Mouse (Mus musculus) CH12.LX (cell line): ENCODE measurements around the gene Gm10643. TPM values are rescaled to one million over a fixed set of nuclear protein-coding genes. Genes with fewer than 3 reads are reported as not detected.

Source experiments
- DNase-seq: peaks from one replicate; pipeline ENCODE4 v3.0.0-alpha.2; 2013; ENCODE audit errors: extremely low read depth
- H3K27ac ChIP-seq: 2 replicates; pipeline ENCODE4 v1.5.1; 2012; ENCODE audit warnings: low read depth, mild to moderate bottlenecking, control low read depth, moderate library complexity; ENCODE audit not compliant: insufficient read depth
- H3K27me3 ChIP-seq: replicated peaks from 2 replicates; pipeline ENCODE3; 2012; ENCODE audit warnings: inconsistent platforms
- H3K36me3 ChIP-seq, 2 experiments: replicated peaks in 1 of 2; 2 replicates each; pipeline versions ENCODE3 to v1.6.1; 2012; ENCODE audit warnings: inconsistent platforms in 1 of 2, low read length in 1 of 2, mild to moderate bottlenecking in 1 of 2, mixed read lengths in 1 of 2, moderate library complexity in 1 of 2; ENCODE audit not compliant: control insufficient read depth in 1 of 2, insufficient read depth in 1 of 2
- H3K4me1 ChIP-seq, 2 experiments: 2 replicates each; pipeline ENCODE4 v1.6.1; 2012; ENCODE audit warnings: inconsistent platforms in 1 of 2, moderate library complexity in 1 of 2; ENCODE audit not compliant: insufficient read depth in 2 of 2, control insufficient read depth in 1 of 2
- H3K4me2 ChIP-seq: 2 replicates; pipeline ENCODE4 v1.6.1; 2012; ENCODE audit warnings: low read depth, mild to moderate bottlenecking, control low read depth; ENCODE audit not compliant: poor library complexity, insufficient read depth, severe bottlenecking
- H3K4me3 ChIP-seq, 3 experiments: fragments of 150-350 bp in 1 of 3; sonication (generic) in 1 of 3; replicated peaks in 1 of 3; 2 replicates each; pipeline versions ENCODE3 to v1.5.1; 2011 to 2012; ENCODE audit warnings: low read depth in 2 of 3, low read length in 2 of 3, mild to moderate bottlenecking in 2 of 3, moderate library complexity in 2 of 3, control low read depth in 1 of 3, improper control_type of control experiment in 1 of 3, inconsistent platforms in 1 of 3, mixed read lengths in 1 of 3; ENCODE audit not compliant: poor library complexity in 1 of 3
- H3K79me2 ChIP-seq: replicated peaks from 2 replicates; pipeline ENCODE4 v1.6.1; 2012; ENCODE audit warnings: mild to moderate bottlenecking, moderate library complexity; ENCODE audit not compliant: control insufficient read depth, poor library complexity, insufficient read depth, severe bottlenecking; ENCODE audit errors: extremely low read depth
- H3K9ac ChIP-seq: 2 replicates; pipeline ENCODE4 v1.6.1; 2012; ENCODE audit warnings: low read depth, mild to moderate bottlenecking, control low read depth, moderate library complexity; ENCODE audit not compliant: insufficient read depth
- H3K9me3 ChIP-seq: replicated peaks from 2 replicates; pipeline ENCODE3; 2012; ENCODE audit warnings: low read length, inconsistent platforms, mixed read lengths
- BHLHE40 ChIP-seq: IDR thresholded peaks from 2 replicates; pipeline ENCODE4 v1.6.1; 2011; ENCODE audit warnings: mild to moderate bottlenecking, low read depth, low read length, improper control_type of control experiment
- CHD1 ChIP-seq: IDR thresholded peaks from 2 replicates; pipeline ENCODE4 v1.6.1; 2012; ENCODE audit warnings: low read depth, low read length, improper control_type of control experiment, inconsistent platforms
- CHD2 ChIP-seq: IDR thresholded peaks from 2 replicates; pipeline ENCODE4 v1.6.1; 2011; ENCODE audit warnings: low read length, improper control_type of control experiment
- CTCF ChIP-seq, 2 experiments: IDR thresholded peaks in 1 of 2; conservative IDR thresholded peaks in 1 of 2; 2 replicates each; pipeline ENCODE4 v1.5.1; 2011 to 2012; ENCODE audit warnings: low read depth in 2 of 2, low read length in 2 of 2, improper control_type of control experiment in 1 of 2, inconsistent platforms in 1 of 2, mild to moderate bottlenecking in 1 of 2, moderate library complexity in 1 of 2
- E2F4 ChIP-seq: IDR thresholded peaks from 2 replicates; pipeline ENCODE4 v1.6.1; 2011; ENCODE audit warnings: low read depth, low read length, improper control_type of control experiment; ENCODE audit not compliant: insufficient replicate concordance
- ELF1 ChIP-seq: IDR thresholded peaks from 2 replicates; pipeline ENCODE4 v1.6.1; 2014; ENCODE audit warnings: low read depth, mild to moderate bottlenecking, inconsistent platforms, low read length, improper control_type of control experiment
- EP300 ChIP-seq: IDR thresholded peaks from 2 replicates; pipeline ENCODE4 v1.6.1; 2011; ENCODE audit warnings: low read length, improper control_type of control experiment
- ETS1 ChIP-seq: conservative IDR thresholded peaks from 2 replicates; pipeline ENCODE4 v1.6.1; 2012; ENCODE audit warnings: low read depth, mild to moderate bottlenecking, inconsistent platforms, low read length, improper control_type of control experiment, moderate library complexity
- GABPA ChIP-seq: IDR thresholded peaks from 2 replicates; pipeline ENCODE4 v1.6.1; 2012; ENCODE audit warnings: low read depth, low read length, improper control_type of control experiment, inconsistent platforms; ENCODE audit not compliant: insufficient replicate concordance
- JUND ChIP-seq: conservative IDR thresholded peaks from 2 replicates; pipeline ENCODE4 v1.6.1; 2011; ENCODE audit warnings: low read depth, low read length, improper control_type of control experiment
- KAT2A ChIP-seq: IDR thresholded peaks from 2 replicates; pipeline ENCODE4 v1.6.1; 2012; ENCODE audit warnings: low read length, improper control_type of control experiment, inconsistent platforms; ENCODE audit not compliant: insufficient replicate concordance
- MAFK ChIP-seq: IDR thresholded peaks from 2 replicates; pipeline ENCODE4 v1.6.1; 2011; ENCODE audit warnings: low read length, improper control_type of control experiment; ENCODE audit not compliant: insufficient replicate concordance
- MAX ChIP-seq: IDR thresholded peaks from 2 replicates; pipeline ENCODE4 v1.6.1; 2011; ENCODE audit warnings: low read length, improper control_type of control experiment
- MAZ ChIP-seq: IDR thresholded peaks from 2 replicates; pipeline ENCODE4 v1.6.1; 2012; ENCODE audit warnings: low read depth, mild to moderate bottlenecking, inconsistent platforms, low read length, improper control_type of control experiment, moderate library complexity
- MXI1 ChIP-seq: IDR thresholded peaks from 2 replicates; pipeline ENCODE4 v1.6.1; 2011; ENCODE audit warnings: mild to moderate bottlenecking, low read depth, low read length, improper control_type of control experiment
- MYC ChIP-seq: IDR thresholded peaks from 2 replicates; pipeline ENCODE4 v1.6.1; 2011; ENCODE audit warnings: low read depth, mild to moderate bottlenecking, improper control_type of control experiment, low read length
- NRF1 ChIP-seq: IDR thresholded peaks from 2 replicates; pipeline ENCODE4 v1.6.1; 2014; ENCODE audit warnings: low read depth, mild to moderate bottlenecking, inconsistent platforms, low read length, improper control_type of control experiment, moderate library complexity
- RAD21 ChIP-seq: IDR thresholded peaks from 2 replicates; pipeline ENCODE4 v1.6.1; 2011; ENCODE audit warnings: low read depth, mild to moderate bottlenecking, low read length, improper control_type of control experiment, moderate library complexity
- RCOR1 ChIP-seq: conservative IDR thresholded peaks from 2 replicates; pipeline ENCODE4 v1.6.1; 2012; ENCODE audit warnings: low read depth, mild to moderate bottlenecking, inconsistent platforms, low read length, improper control_type of control experiment
- SIN3A ChIP-seq: IDR thresholded peaks from 2 replicates; pipeline ENCODE4 v1.6.1; 2012; ENCODE audit warnings: low read length, improper control_type of control experiment, inconsistent platforms
- SMC3 ChIP-seq: IDR thresholded peaks from 2 replicates; pipeline ENCODE4 v1.6.1; 2011; ENCODE audit warnings: low read depth, low read length, improper control_type of control experiment
- ZMIZ1 ChIP-seq: IDR thresholded peaks from 2 replicates; pipeline ENCODE4 v1.6.1; 2012; ENCODE audit warnings: low read depth, mild to moderate bottlenecking, inconsistent platforms, low read length, improper control_type of control experiment
- dilution Hi-C: fragments of 300-500 bp; cut with MboI; formaldehyde crosslinking; loops from 2 replicates; pipeline ENCODE4 v1.14.3; 2020; ENCODE audit warnings: low sequenced_read_pairs; ENCODE audit not compliant: extremely low pct_unique_long_range_greater_than_20kb, extremely low pct_ligation_motif_present
- in situ Hi-C: fragments of 300-500 bp; cut with MboI; formaldehyde crosslinking; loops from 3 replicates; pipeline ENCODE4 v1.14.3; 2019; ENCODE audit warnings: low sequenced_read_pairs, low pct_ligation_motif_present, low pct_unique_long_range_greater_than_20kb, mixed read lengths
- polyA plus RNA-seq: library from polyadenylated mRNA; unstranded; fragments of >175 nt; gene quantifications from 2 replicates; pipeline ENCODE4 v1.2.1, GENCODE M21; 2012; ENCODE audit warnings: low read depth; ENCODE audit not compliant: insufficient read length
- total RNA-seq, 2 experiments: library from RNA; depleted of rRNA; stranded (reverse); fragments of 300-350 nt in 1 of 2; fragments of >200 nt in 1 of 2; gene quantifications; 2 replicates each; pipeline ENCODE4 v1.2.3; 2012 to 2014

Gene Gm10643
- total and polyA plus RNA-seq, 3 experiments = 0.14 to 0.76 (median 0.42) TPM

DNA sequence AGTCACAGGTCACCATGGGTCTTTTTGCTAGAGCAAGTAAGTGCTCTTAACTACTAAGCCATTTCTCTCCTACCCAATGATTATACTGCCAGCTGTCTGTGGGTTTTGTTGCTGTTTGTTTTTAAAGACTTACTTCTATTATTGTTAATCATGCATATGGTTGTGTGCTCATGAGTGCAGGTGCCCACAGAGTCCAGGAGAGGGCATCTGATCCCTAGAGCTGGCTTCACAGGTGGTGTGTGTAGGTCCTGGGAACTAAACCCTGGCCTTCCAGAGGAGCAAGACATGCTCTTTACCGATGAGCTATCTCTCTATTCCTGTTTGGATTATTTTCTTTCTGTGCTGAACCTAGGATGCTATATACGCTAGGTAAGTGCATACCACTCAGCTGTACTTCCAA lies 5.7 kb downstream of the Gm10643 start:
- H3K9me3 ChIP-seq = no peaks in the 10 kb centered on the region
- peak; percentile 6 to 45; a peak in 2 of 4 replicates for TF ChIP-seq CTCF (conservative IDR thresholded peaks at IDR 0.05 in 1 of 2, IDR thresholded peaks at IDR 0.05 in 1 of 2; ENCODE audit: low read depth in 2 of 2, low read length in 2 of 2)
- peak; percentile 34 for TF ChIP-seq SMC3
- TF ChIP-seq MAFK = no peak
- peak; percentile 35 for TF ChIP-seq RAD21
- no peak for TF ChIP-seq NRF1
- TF ChIP-seq EP300 = no peak
- TF ChIP-seq ZMIZ1 = no peak
- TF ChIP-seq MAX = no peak
- peaks cover 7 to 10% of the 10 kb centered on the region in 2 experiments for H3K4me1 ChIP-seq
- no peak overlapping the region for H3K9ac ChIP-seq
- DNase-seq = no peak
- H3K27me3 ChIP-seq = peaks cover 2% of the 10 kb centered on the region
- H3K36me3 ChIP-seq = no peaks in the 10 kb centered on the region
- dilution Hi-C loops (no loop called here), in situ Hi-C loops (loop anchor here (10.0 kb wide), 1 partner anchor 46 kb away; the partner anchor contains the start of gene Dcaf15)
- H3K27ac ChIP-seq = no peak overlapping the region
- no peak overlapping the region for H3K4me2 ChIP-seq
- no peaks in the 10 kb centered on the region for H3K79me2 ChIP-seq
- H3K4me3 ChIP-seq = no peak overlapping the region

DNA sequence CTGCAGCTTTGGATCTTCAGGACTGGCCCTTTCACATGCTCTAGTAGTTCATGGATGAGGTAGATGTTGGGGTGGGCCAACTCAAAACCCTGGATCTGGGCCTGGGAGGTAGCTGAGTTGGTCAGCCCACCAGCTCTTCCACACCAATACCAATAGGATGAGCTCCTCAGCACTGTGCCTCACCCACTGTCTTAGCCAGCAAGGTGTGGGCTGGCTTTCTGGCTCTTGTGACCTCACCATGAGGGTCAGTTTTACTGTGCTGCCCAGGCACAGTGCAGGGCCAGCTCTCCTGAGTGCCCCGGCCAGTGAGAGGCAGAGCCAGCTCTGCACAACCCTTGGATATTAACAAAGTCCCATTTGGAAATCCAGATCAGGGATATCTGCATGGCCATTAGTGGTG lies 7.1 kb downstream of the Gm10643 start:
- no peaks in the 10 kb centered on the region for H3K4me1 ChIP-seq
- no peak for DNase-seq
- no peaks in the 10 kb centered on the region for H3K36me3 ChIP-seq
- in situ Hi-C loops (loop anchor here (10.0 kb wide), 1 partner anchor 47 kb away; the partner anchor contains the start of gene Dcaf15), dilution Hi-C loops (no loop called here)
- H3K4me2 ChIP-seq = no peak overlapping the region
- no peaks in the 10 kb centered on the region for H3K79me2 ChIP-seq
- peaks cover 4% of the 10 kb centered on the region for H3K9me3 ChIP-seq
- H3K9ac ChIP-seq = no peak overlapping the region
- H3K27ac ChIP-seq = no peak overlapping the region
- no peak overlapping the region for H3K4me3 ChIP-seq
- TF ChIP-seq E2F4 = no peak
- TF ChIP-seq CHD1 = no peak
- no peak for TF ChIP-seq SIN3A
- no peak for TF ChIP-seq ZMIZ1
- TF ChIP-seq KAT2A = no peak
- no peak for TF ChIP-seq GABPA
- no peak for TF ChIP-seq ETS1
- no peak for TF ChIP-seq MXI1
- TF ChIP-seq MAZ = no peak
- TF ChIP-seq MAX = no peak
- no peak for TF ChIP-seq RCOR1
- TF ChIP-seq ELF1 = no peak
- TF ChIP-seq CHD2 = no peak
- TF ChIP-seq MYC = no peak
- TF ChIP-seq JUND = no peak
- no peak for TF ChIP-seq BHLHE40
- no peak for TF ChIP-seq EP300
- no peak for TF ChIP-seq MAFK
- peaks cover 2% of the 10 kb centered on the region for H3K27me3 ChIP-seq
